In genomic region chr14:27272072-27272834, GRCm38 (mm10) we compare ENCODE assay signal across 14 mouse cellular contexts.
DNase-seq lines count a peak whose midpoint lies in the region; ATAC-seq and TF ChIP-seq lines count a peak whose summit lies in the region.
"Had no signal": no experiment of that assay in that cellular context is flagged by ENCODE, and none has a peak within 500 bp of the region (broad histone marks: within the 10 kb centered on the region; RNA-seq: fewer than 3 reads in every experiment).

No protein-coding gene starts in this region.

- no peaks in the 10 kb centered on the region for H3K9me3 ChIP-seq in hindbrain, embryonic 10.5 days
- H3K9me3 ChIP-seq in hindbrain, embryonic 16.5 days (ENCODE audit: control insufficient read depth, low read length), result no peaks in the 10 kb centered on the region
- no peaks in the 10 kb centered on the region for H3K9me3 ChIP-seq in hindbrain, embryonic 11.5 days (ENCODE audit: control insufficient read depth, low read length)
- no peaks in the 10 kb centered on the region for H3K9me3 ChIP-seq in midbrain, embryonic 12.5 days
- H3K9me3 ChIP-seq: heart, embryonic 10.5 days; liver, embryonic 13.5 days had no signal

- no peak for DNase-seq in hindbrain, embryonic 10.5 days (ENCODE audit: low spot score)
- DNase-seq in hindbrain, embryonic 11.5 days (ENCODE audit: low spot score), result peak; percentile 28
- peak; percentile 23 for DNase-seq in retina, postnatal 7 days (ENCODE audit: low read depth, low spot score)
- DNase-seq in MN1 (ENCODE audit: low spot score), result no peak
- DNase-seq in urinary bladder, postnatal 36 days (ENCODE audit: low spot score in 2 of 2), result no peak
- DNase-seq in layer of hippocampus, adult 2 months (ENCODE audit: low spot score in 2 of 2), result no peak
- DNase-seq: gastrocnemius, postnatal 14 days; heart, postnatal 36 days; kidney, adult 18-20 months; kidney, postnatal 4 days; liver, embryonic 13.5 days had no signal

- peaks cover 18% of the 10 kb centered on the region for H3K4me1 ChIP-seq in hindbrain, embryonic 10.5 days (replicated peaks)
- peaks cover 8% of the 10 kb centered on the region for H3K4me1 ChIP-seq in hindbrain, embryonic 16.5 days (ENCODE audit: control insufficient read depth, insufficient read depth, low read depth, low read length)
- H3K4me1 ChIP-seq in hindbrain, embryonic 11.5 days (replicated peaks; ENCODE audit: control insufficient read depth, insufficient read depth, low read length), result peaks cover 3% of the 10 kb centered on the region; the same call in 1 of the 2 replicates
- peaks cover 17% of the 10 kb centered on the region for H3K4me1 ChIP-seq in midbrain, embryonic 12.5 days
- H3K4me1 ChIP-seq: liver, embryonic 13.5 days had no signal

- WGBS in hindbrain, embryonic 10.5 days, result 42% methylated on average over 11 of the region's 11 CpGs
- 25% methylated on average over 11 of the region's 11 CpGs for WGBS in hindbrain, embryonic 16.5 days
- 32% methylated on average over 11 of the region's 11 CpGs for WGBS in hindbrain, embryonic 11.5 days
- WGBS in midbrain, embryonic 12.5 days, result 9% methylated on average over 11 of the region's 11 CpGs

- 0 out of 2 replicates have a peak overlapping the region, but pooled peaks have one; percentile 53 for H3K27ac ChIP-seq in hindbrain, embryonic 10.5 days
- no peak overlapping the region; the same call in 1 of the 2 replicates for H3K27ac ChIP-seq in hindbrain, embryonic 16.5 days (ENCODE audit: low read depth, low read length)
- 0 out of 2 replicates have a peak overlapping the region, but pooled peaks have one; percentile 45 for H3K27ac ChIP-seq in hindbrain, embryonic 11.5 days (ENCODE audit: low read depth, low read length)
- peak overlapping the region; percentile 56 for H3K27ac ChIP-seq in midbrain, embryonic 12.5 days (replicated peaks)
- H3K27ac ChIP-seq in layer of hippocampus, adult 2 months, result no peak overlapping the region
- H3K27ac ChIP-seq: heart, embryonic 10.5 days; liver, embryonic 13.5 days had no signal

- no peak overlapping the region for H3K4me3 ChIP-seq in hindbrain, embryonic 10.5 days
- H3K4me3 ChIP-seq in hindbrain, embryonic 16.5 days (ENCODE audit: low read length), result no peak overlapping the region
- no peak overlapping the region for H3K4me3 ChIP-seq in hindbrain, embryonic 11.5 days (ENCODE audit: low read depth, low read length)
- no peak overlapping the region for H3K4me3 ChIP-seq in midbrain, embryonic 12.5 days
- H3K4me3 ChIP-seq in layer of hippocampus, adult 2 months, result no peak overlapping the region
- H3K4me3 ChIP-seq: heart, embryonic 10.5 days; liver, embryonic 13.5 days had no signal

- no peak overlapping the region for H3K4me2 ChIP-seq in hindbrain, embryonic 16.5 days (ENCODE audit: low read length)
- H3K4me2 ChIP-seq in hindbrain, embryonic 11.5 days (replicated peaks; ENCODE audit: low read depth, low read length), result no peak overlapping the region
- H3K4me2 ChIP-seq in midbrain, embryonic 12.5 days (replicated peaks), result 0 out of 2 replicates have a peak overlapping the region, but pooled peaks have one; percentile 8
- H3K4me2 ChIP-seq: liver, embryonic 13.5 days had no signal

- TF ChIP-seq CTCF in layer of hippocampus, adult 2 months (conservative IDR thresholded peaks at IDR 0.05), result no peak

- H3K27me3 ChIP-seq in hindbrain, embryonic 10.5 days (ENCODE audit: insufficient read depth, poor library complexity, severe bottlenecking), result no peaks in the 10 kb centered on the region
- H3K27me3 ChIP-seq in hindbrain, embryonic 16.5 days (replicated peaks; ENCODE audit: control insufficient read depth, insufficient read depth, low read length), result no peaks in the 10 kb centered on the region
- no peaks in the 10 kb centered on the region for H3K27me3 ChIP-seq in hindbrain, embryonic 11.5 days (ENCODE audit: control insufficient read depth, insufficient read depth, low read length)
- peaks cover 9% of the 10 kb centered on the region; the same call in 1 of the 2 replicates for H3K27me3 ChIP-seq in midbrain, embryonic 12.5 days
- H3K27me3 ChIP-seq: liver, embryonic 13.5 days had no signal

- H3K9ac ChIP-seq in hindbrain, embryonic 16.5 days (ENCODE audit: low read depth, low read length), result no peak overlapping the region
- no peak overlapping the region for H3K9ac ChIP-seq in hindbrain, embryonic 11.5 days (ENCODE audit: low read depth, low read length)
- H3K9ac ChIP-seq in midbrain, embryonic 12.5 days (replicated peaks), result no peak overlapping the region
- H3K9ac ChIP-seq: liver, embryonic 13.5 days had no signal

- H3K36me3 ChIP-seq in hindbrain, embryonic 10.5 days, result no peaks in the 10 kb centered on the region
- no peaks in the 10 kb centered on the region for H3K36me3 ChIP-seq in hindbrain, embryonic 16.5 days (ENCODE audit: control insufficient read depth, insufficient read depth, low read length)
- H3K36me3 ChIP-seq in hindbrain, embryonic 11.5 days (ENCODE audit: control insufficient read depth, insufficient read depth, low read length), result no peaks in the 10 kb centered on the region
- H3K36me3 ChIP-seq in midbrain, embryonic 12.5 days, result no peaks in the 10 kb centered on the region
- H3K36me3 ChIP-seq: heart, embryonic 10.5 days; liver, embryonic 13.5 days had no signal

- ATAC-seq in hindbrain, embryonic 16.5 days, result no peak
- no peak for ATAC-seq in hindbrain, embryonic 11.5 days (ENCODE audit: low FRiP score)
- ATAC-seq in midbrain, embryonic 12.5 days (ENCODE audit: low FRiP score, low read depth), result no peak

Comparison
In these comparisons a context has a peak if more than half of its experiments do, and no peak if none do; other contexts are left out.
1. DNase-seq: peak in hindbrain, embryonic 11.5 days (single experiment) and retina, postnatal 7 days (single experiment); none in hindbrain, embryonic 10.5 days (single experiment), MN1 (single experiment), urinary bladder, postnatal 36 days (0 of 2) and layer of hippocampus, adult 2 months (0 of 2).
2. H3K27ac ChIP-seq: peak in hindbrain, embryonic 10.5 days (single experiment), hindbrain, embryonic 11.5 days (single experiment) and midbrain, embryonic 12.5 days (single experiment); none in hindbrain, embryonic 16.5 days (single experiment) and layer of hippocampus, adult 2 months (single experiment).